Mouse (Mus musculus) stomach, embryonic 16.5 days (tissue): ENCODE measurements around the gene Rapgef5. TPM values are rescaled to one million over a fixed set of nuclear protein-coding genes. Genes with fewer than 3 reads are reported as not detected.

Experiments used
- ATAC-seq: fragments of 200-750 bp; cut with Nextera tagmentation; 2 replicates; pipeline ENCODE4 v1.8.0; 2017; ENCODE audit warnings: moderate number of reproducible peaks, moderate TSS enrichment; ENCODE audit not compliant: insufficient read depth, low FRiP score
- H3K27ac ChIP-seq: fragments of 300-500 bp; sonication (generic); 2 replicates; pipeline ENCODE4 v1.5.1; 2014; ENCODE audit warnings: low read length
- H3K27me3 ChIP-seq: fragments of 300-500 bp; sonication (generic); 2 replicates; pipeline ENCODE4 v1.6.1; 2014; ENCODE audit warnings: low read length, control low read depth, mixed read lengths; ENCODE audit not compliant: control insufficient read depth, insufficient read depth
- H3K36me3 ChIP-seq: fragments of 300-500 bp; sonication (generic); 2 replicates; pipeline ENCODE4 v1.6.1; 2014; ENCODE audit warnings: low read length; ENCODE audit not compliant: control insufficient read depth, insufficient read depth
- H3K4me1 ChIP-seq: fragments of 300-500 bp; sonication (generic); 2 replicates; pipeline ENCODE4 v1.6.1; 2014; ENCODE audit warnings: low read length, control low read depth, mixed read lengths; ENCODE audit not compliant: control insufficient read depth, insufficient read depth
- H3K4me2 ChIP-seq: fragments of 300-500 bp; sonication (generic); 2 replicates; pipeline ENCODE4 v1.6.1; 2014; ENCODE audit warnings: low read depth, low read length, mixed read lengths
- H3K4me3 ChIP-seq: fragments of 300-500 bp; sonication (generic); replicated peaks from 2 replicates; pipeline ENCODE4 v1.5.1; 2014; ENCODE audit warnings: mild to moderate bottlenecking, low read length
- H3K9ac ChIP-seq: fragments of 300-500 bp; sonication (generic); 2 replicates; pipeline ENCODE4 v1.6.1; 2014; ENCODE audit warnings: low read length
- H3K9me3 ChIP-seq: fragments of 300-500 bp; sonication (generic); replicated peaks from 2 replicates; pipeline ENCODE4 v1.6.1; 2016; ENCODE audit warnings: low read length, control low read depth; ENCODE audit not compliant: control insufficient read depth
- WGBS: fragments of 180-500 bp; shearing (Covaris S2); extraction: QIAGEN DNeasy Blood & Tissue Kit; methylation state at CpG from one replicate; pipeline ENCODE4 v1.1.7; 2014; 5-methylcytosine and 5-hydroxymethylcytosine counted together
- polyA plus RNA-seq: library from polyadenylated mRNA; unstranded; fragments of >200 nt; fragmentation: Nextera tagmentation; extraction: Ambion mirVana; gene quantifications from 2 replicates; pipeline ENCODE4 v1.2.1, GENCODE M21; 2015

Rapgef5 gene
- polyA plus RNA-seq, 1 experiment from 2014 or later: 8.3 TPM

DNA sequence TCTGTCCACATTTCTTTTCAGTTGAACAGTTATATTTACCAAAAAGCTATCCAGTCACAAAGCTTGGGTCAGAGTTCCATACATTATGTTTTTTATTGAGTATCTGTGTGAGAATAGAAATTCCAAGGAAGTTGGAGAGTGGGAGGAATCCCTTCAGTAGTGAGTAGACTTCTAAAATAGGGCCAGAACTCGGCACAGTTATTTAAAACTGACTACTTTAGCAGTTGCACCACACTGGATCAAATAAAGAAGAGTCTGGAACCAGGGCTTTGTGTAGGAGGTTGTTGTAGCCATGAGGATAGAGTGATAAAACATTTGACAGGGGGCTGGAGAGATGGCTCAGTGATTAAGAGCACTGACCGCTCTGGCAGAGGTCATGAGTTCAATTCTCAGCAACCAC, 129.5 kb downstream of the Rapgef5 start:
- no peak overlapping the region for H3K4me3 ChIP-seq
- no peak overlapping the region for H3K4me2 ChIP-seq
- H3K4me1 ChIP-seq: 0 out of 2 replicates have a peak, but pooled peaks cover 2% of the 10 kb centered on the region
- no peak for ATAC-seq
- H3K27ac ChIP-seq: no peak overlapping the region
- H3K36me3 ChIP-seq: no peaks in the 10 kb centered on the region
- no peaks in the 10 kb centered on the region for H3K27me3 ChIP-seq
- WGBS: 79% methylated on average over 2 of the region's 2 CpGs
- no peak overlapping the region for H3K9ac ChIP-seq
- no peaks in the 10 kb centered on the region for H3K9me3 ChIP-seq

DNA sequence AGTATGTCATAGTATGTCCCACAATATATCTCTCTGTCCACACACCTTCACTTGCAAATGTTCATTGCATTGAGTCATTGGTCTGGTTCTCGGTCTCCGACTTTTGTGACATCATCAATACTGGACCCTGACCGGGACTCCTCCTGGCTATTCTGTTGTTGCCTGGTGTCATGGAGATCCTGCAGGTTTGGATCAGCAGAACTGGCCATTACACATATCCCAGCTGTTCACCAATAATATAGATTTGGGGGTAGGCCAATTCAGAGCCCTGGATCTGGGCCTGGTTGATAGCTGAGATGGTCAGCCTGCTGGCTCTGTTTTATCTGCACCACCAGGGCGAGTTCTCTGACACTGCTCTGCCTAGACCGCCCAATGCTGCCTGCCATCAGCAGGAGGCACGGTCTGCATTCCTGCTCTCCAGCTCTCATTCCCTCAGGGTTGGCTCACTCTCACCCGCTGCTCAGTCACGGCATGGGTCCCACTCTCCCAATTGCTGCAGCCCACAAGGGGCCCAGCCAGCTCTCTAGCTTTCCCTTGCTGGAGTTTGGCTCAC, 137.7 kb downstream of the Rapgef5 start:
- Histone ChIP-seq H3K4me2 (no peak overlapping the region), H3K27ac (no peak overlapping the region), H3K27me3 (no peaks in the 10 kb centered on the region), H3K4me1 (no peaks in the 10 kb centered on the region), H3K4me3 (no peak overlapping the region), H3K9me3 (no peaks in the 10 kb centered on the region), H3K9ac (no peak overlapping the region), H3K36me3 (no peaks in the 10 kb centered on the region)
- no peak for ATAC-seq
- 85% methylated on average over 8 of the region's 8 CpGs for WGBS

DNA sequence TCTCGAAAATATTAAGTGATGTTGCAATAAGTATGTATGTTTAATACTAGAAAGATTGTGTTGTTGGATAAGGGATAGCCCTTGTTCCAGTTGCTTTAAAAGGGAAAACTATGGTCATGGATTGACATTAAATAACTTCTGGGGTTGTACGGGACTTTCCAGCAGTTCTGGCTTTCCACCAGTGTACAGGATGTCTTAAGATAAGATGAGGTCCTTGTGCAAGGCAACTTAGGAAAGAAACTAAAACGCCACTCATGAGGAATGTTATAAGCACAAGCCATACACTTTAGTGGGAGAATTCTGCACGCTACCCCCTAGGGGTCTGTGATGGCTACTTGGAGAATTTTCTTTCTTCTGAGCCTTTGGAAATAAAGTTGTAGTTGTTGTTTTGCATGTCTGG, 140.7 kb downstream of the Rapgef5 start:
- WGBS: 73% methylated on average over 4 of the region's 4 CpGs
- H3K36me3 ChIP-seq: no peaks in the 10 kb centered on the region

DNA sequence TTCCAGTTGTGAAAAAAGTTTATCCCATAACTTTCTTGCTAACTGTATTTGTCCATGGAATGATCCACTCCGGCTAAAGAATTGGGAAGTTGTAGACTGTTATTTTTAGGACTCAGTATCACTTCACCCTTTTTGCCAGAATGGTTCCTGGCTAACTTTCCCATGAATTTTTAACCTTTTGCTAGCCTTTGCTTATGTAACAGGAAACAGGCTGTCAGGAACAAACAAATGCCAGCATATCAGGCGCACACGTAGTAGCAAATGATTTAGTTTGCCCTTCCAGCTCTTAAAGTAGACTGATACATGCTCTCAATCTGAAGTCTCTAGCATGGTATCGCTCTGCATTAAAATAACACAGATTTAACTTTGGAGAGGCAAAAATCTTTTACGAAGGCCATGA, 141.5 kb downstream of the Rapgef5 start:
- Histone ChIP-seq H3K9ac (no peak overlapping the region), H3K36me3 (no peaks in the 10 kb centered on the region), H3K4me1 (no peaks in the 10 kb centered on the region), H3K4me2 (no peak overlapping the region), H3K27me3 (no peaks in the 10 kb centered on the region), H3K4me3 (peak overlapping the region; percentile 15), H3K9me3 (no peaks in the 10 kb centered on the region), H3K27ac (peak overlapping the region; percentile 10; the same call in 1 of the 2 replicates)
- ATAC-seq: no peak
- 62% methylated on average over 5 of the region's 5 CpGs for WGBS

More for the DNA sequence above, 140.7 kb downstream of the Rapgef5 start:
- no peaks in the 10 kb centered on the region for H3K4me1 ChIP-seq
- no peak overlapping the region for H3K9ac ChIP-seq
- H3K4me3 ChIP-seq: no peak overlapping the region
- H3K27me3 ChIP-seq: no peaks in the 10 kb centered on the region
- no peak overlapping the region for H3K27ac ChIP-seq
- no peak overlapping the region for H3K4me2 ChIP-seq
- ATAC-seq: no peak
- no peaks in the 10 kb centered on the region for H3K9me3 ChIP-seq

DNA sequence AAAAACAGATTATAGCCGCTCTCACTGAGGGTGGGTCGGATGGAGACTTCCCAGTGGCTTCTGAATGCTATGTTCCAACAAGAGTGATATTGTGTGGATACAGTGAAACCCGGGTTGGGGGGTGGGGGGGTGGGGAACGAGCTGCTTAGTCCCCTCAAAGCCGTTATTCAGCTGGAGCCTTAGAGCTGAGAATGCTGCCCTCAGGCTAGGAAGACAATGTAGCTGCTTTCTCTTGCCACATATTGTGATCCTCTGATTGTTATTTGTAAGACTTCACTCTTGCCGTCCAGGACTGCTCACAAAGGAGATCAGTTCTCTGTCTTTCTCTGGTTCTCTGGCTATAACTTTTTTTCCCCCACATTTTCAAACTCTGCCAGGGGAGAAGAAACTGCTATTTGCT, 142.5 kb downstream of the Rapgef5 start:
- Histone ChIP-seq H3K27me3 (no peaks in the 10 kb centered on the region), H3K36me3 (no peaks in the 10 kb centered on the region), H3K9me3 (no peaks in the 10 kb centered on the region), H3K9ac (no peak overlapping the region), H3K4me1 (no peaks in the 10 kb centered on the region), H3K4me3 (peak overlapping the region; percentile 26), H3K27ac (no peak overlapping the region), H3K4me2 (no peak overlapping the region)
- no peak for ATAC-seq
- 61% methylated on average over 6 of the region's 6 CpGs for WGBS

DNA sequence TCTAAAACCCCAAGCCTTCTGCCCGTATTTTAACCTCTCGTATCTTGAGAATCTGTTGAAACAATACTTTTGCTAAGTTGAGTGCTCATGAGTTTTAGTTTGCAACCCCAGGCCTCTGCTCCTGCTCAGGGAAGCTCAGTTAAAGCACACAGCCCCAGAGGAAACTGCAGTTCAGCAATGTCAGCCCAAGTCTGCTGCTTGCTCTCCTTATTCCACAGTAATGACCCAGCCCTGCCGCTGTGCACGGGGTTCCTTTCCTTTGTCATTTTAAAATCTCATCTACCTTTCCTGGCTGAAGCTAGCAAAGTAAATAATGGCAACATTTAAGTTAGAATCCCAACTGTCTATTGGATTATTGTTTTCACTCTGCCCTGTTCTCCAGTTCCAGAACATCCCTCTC, 144.1 kb downstream of the Rapgef5 start:
- Histone ChIP-seq H3K4me3 (no peak overlapping the region), H3K27ac (0 out of 2 replicates have a peak overlapping the region, but pooled peaks have one; percentile 6), H3K9me3 (no peaks in the 10 kb centered on the region), H3K27me3 (no peaks in the 10 kb centered on the region), H3K4me1 (no peaks in the 10 kb centered on the region), H3K9ac (no peak overlapping the region), H3K4me2 (no peak overlapping the region), H3K36me3 (no peaks in the 10 kb centered on the region)
- 29% methylated on average over 4 of the region's 4 CpGs for WGBS
- ATAC-seq: no peak

DNA sequence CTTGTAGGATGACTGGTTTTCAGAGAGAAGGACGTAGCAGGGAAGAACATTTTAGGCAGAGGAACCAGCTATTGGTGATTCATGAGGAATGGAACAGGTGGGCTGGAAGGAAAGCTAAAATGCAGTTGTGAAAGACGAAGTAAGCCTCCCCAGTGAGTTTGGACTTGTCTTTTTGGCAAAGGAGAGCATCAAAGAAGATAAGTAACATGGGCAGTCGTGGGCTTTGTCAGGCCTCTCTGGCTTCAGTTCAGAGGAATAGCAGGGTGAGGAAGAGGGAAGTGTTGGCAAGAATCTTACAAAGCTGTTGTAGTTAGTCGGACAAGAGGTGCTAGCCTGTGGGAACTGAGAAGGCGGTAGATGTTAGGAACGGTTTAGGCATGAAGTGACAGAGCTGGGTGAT, 145.6 kb downstream of the Rapgef5 start:
- Histone ChIP-seq H3K27me3 (no peaks in the 10 kb centered on the region), H3K9ac (no peak overlapping the region), H3K4me1 (no peaks in the 10 kb centered on the region), H3K36me3 (no peaks in the 10 kb centered on the region), H3K9me3 (no peaks in the 10 kb centered on the region), H3K4me3 (no peak overlapping the region), H3K4me2 (no peak overlapping the region), H3K27ac (no peak overlapping the region)
- WGBS: 71% methylated on average over 6 of the region's 6 CpGs
- ATAC-seq: no peak

DNA sequence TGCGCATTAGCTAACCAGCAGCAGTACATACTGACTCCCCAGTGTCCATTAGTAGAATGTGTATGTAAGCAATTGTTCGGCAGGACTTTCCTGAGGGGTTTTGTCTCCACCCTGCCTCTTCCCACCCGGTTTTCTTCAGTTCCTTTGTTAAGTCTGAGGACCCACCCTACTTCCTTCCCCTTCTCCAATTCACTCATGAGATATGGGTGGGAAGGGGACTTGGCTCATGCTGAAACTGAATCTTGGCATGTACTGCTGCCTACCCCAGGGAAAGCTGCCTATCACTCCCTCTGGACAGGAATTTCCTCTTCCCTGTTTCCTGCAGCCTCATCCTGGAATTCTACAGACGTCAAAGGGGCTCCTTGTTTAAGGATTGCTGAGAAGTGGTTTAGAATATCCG, 147.4 kb downstream of the Rapgef5 start:
- no peaks in the 10 kb centered on the region for H3K4me1 ChIP-seq
- no peak overlapping the region for H3K27ac ChIP-seq
- WGBS: 37% methylated on average over 5 of the region's 5 CpGs
- H3K4me2 ChIP-seq: no peak overlapping the region
- H3K9ac ChIP-seq: no peak overlapping the region
- no peaks in the 10 kb centered on the region for H3K9me3 ChIP-seq
- ATAC-seq: peak; percentile 44; the same call in 1 of the 2 replicates
- H3K4me3 ChIP-seq: no peak overlapping the region
- no peaks in the 10 kb centered on the region for H3K27me3 ChIP-seq
- H3K36me3 ChIP-seq: no peaks in the 10 kb centered on the region

DNA sequence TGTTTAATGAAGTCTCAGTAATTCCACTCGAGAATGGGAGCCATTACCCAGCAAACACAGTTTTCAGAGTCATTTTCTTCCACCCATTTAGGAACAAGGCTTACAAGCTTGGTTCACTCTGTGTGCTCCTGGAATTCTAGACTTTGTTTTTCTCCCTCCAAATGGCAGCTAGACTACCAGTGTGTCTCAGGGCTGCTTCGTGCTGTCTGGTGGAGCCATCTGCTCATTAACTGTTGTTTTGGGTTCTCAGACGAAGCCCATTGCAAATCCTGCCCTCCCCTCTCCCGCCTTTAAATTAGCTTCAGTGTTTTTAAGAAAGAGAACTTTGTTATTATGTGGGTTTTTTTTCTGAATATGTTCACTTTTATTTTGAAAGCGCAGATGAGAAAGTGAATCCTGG, 148.4 kb downstream of the Rapgef5 start:
- no peak overlapping the region for H3K9ac ChIP-seq
- H3K9me3 ChIP-seq: no peaks in the 10 kb centered on the region
- no peak for ATAC-seq
- no peak overlapping the region for H3K4me2 ChIP-seq
- no peak overlapping the region for H3K4me3 ChIP-seq
- no peak overlapping the region for H3K27ac ChIP-seq
- no peaks in the 10 kb centered on the region for H3K27me3 ChIP-seq
- WGBS: 78% methylated on average over 5 of the region's 5 CpGs
- no peaks in the 10 kb centered on the region for H3K36me3 ChIP-seq
- no peaks in the 10 kb centered on the region for H3K4me1 ChIP-seq
